Mouse (Mus musculus): ENCODE results near the gene Rere. TPM values are rescaled to one million over a fixed set of nuclear protein-coding genes. Genes with fewer than 3 reads are reported as not detected.

Gene Rere
- total RNA-seq, 1 experiment, result 21.7 TPM

GRCm38 (mm10) chr4:150566193-150566592, 284.7 kb downstream of the Rere start:
- TF ChIP-seq ZC3H11A (IDR thresholded peaks at IDR 0.05; ENCODE audit: borderline replicate concordance, low read depth, low read length), result no peak
- no peak for TF ChIP-seq CHD2 (IDR thresholded peaks at IDR 0.05; ENCODE audit: low read depth, low read length)
- in situ Hi-C loops (cut with MboI; ENCODE audit: low sequenced_read_pairs in 2 of 2, unreplicated experiment in 2 of 2), result no loop called here
- no peak overlapping the region for H3K27ac ChIP-seq (ENCODE audit: insufficient read depth, low read depth, low read length, poor library complexity, severe bottlenecking)
- H3K4me3 ChIP-seq (ENCODE audit: insufficient read depth in 1 of 2, low read depth in 1 of 2, low read length in 2 of 2, poor library complexity in 1 of 2, severe bottlenecking in 1 of 2), result no peak overlapping the region
- H3K4me1 ChIP-seq (ENCODE audit: control insufficient read depth in 2 of 2, insufficient read depth in 2 of 2, low read length in 2 of 2, poor library complexity in 1 of 2), result peaks cover 2 to 11% of the 10 kb centered on the region in 2 experiments; a peak in 2 of 4 replicates
- no peaks in the 10 kb centered on the region for H3K9me3 ChIP-seq (ENCODE audit: control insufficient read depth, insufficient read depth, low read depth, low read length)
- H3K9ac ChIP-seq (ENCODE audit: insufficient read depth, low read depth, low read length, poor library complexity, severe bottlenecking), result no peak overlapping the region
- DNase-seq (ENCODE audit: low read depth, low spot score), result no peak
- H3K36me3 ChIP-seq (ENCODE audit: control insufficient read depth, insufficient read depth, low read length, poor library complexity, severe bottlenecking), result peaks cover 2% of the 10 kb centered on the region; the same call in 1 of the 2 replicates

GRCm38 (mm10) chr4:150568318-150569134, 287.1 kb downstream of the Rere start:
- DNase-seq (ENCODE audit: low read depth, low spot score), result no peak
- no peak for TF ChIP-seq HCFC1 (IDR thresholded peaks at IDR 0.05; ENCODE audit: borderline replicate concordance, insufficient read depth, low read length)
- no peak for TF ChIP-seq ZC3H11A (IDR thresholded peaks at IDR 0.05; ENCODE audit: borderline replicate concordance, low read depth, low read length)
- no peak for TF ChIP-seq MAFK (IDR thresholded peaks at IDR 0.05; ENCODE audit: insufficient read depth, low read depth, low read length)
- TF ChIP-seq ZNF384 (IDR thresholded peaks at IDR 0.05; ENCODE audit: low read depth, low read length), result no peak
- no peak for TF ChIP-seq CHD2 (IDR thresholded peaks at IDR 0.05; ENCODE audit: low read depth, low read length)
- H3K27ac ChIP-seq (ENCODE audit: insufficient read depth, low read depth, low read length, poor library complexity, severe bottlenecking), result no peak overlapping the region
- peak overlapping the region; percentile 74 to 76 for H3K4me3 ChIP-seq (ENCODE audit: insufficient read depth in 1 of 2, low read depth in 1 of 2, low read length in 2 of 2, poor library complexity in 1 of 2, severe bottlenecking in 1 of 2)
- H3K9ac ChIP-seq (ENCODE audit: insufficient read depth, low read depth, low read length, poor library complexity, severe bottlenecking), result peak overlapping the region; percentile 76
- in situ Hi-C loops (cut with MboI; ENCODE audit: low sequenced_read_pairs in 2 of 2, unreplicated experiment in 2 of 2), result no loop called here
- peaks cover 2 to 7% of the 10 kb centered on the region in 2 experiments; a peak in 2 of 4 replicates for H3K4me1 ChIP-seq (ENCODE audit: control insufficient read depth in 2 of 2, insufficient read depth in 2 of 2, low read length in 2 of 2, poor library complexity in 1 of 2)
- H3K36me3 ChIP-seq (ENCODE audit: control insufficient read depth, insufficient read depth, low read length, poor library complexity, severe bottlenecking), result peaks cover 2% of the 10 kb centered on the region; the same call in 1 of the 2 replicates
- H3K9me3 ChIP-seq (ENCODE audit: control insufficient read depth, insufficient read depth, low read depth, low read length), result no peaks in the 10 kb centered on the region

GRCm38 (mm10) chr4:150569135-150569833, 287.8 kb downstream of the Rere start:
- H3K27ac ChIP-seq (ENCODE audit: insufficient read depth, low read depth, low read length, poor library complexity, severe bottlenecking), result no peak overlapping the region
- peak overlapping the region; percentile 76 for H3K9ac ChIP-seq (ENCODE audit: insufficient read depth, low read depth, low read length, poor library complexity, severe bottlenecking)
- TF ChIP-seq HCFC1 (IDR thresholded peaks at IDR 0.05; ENCODE audit: borderline replicate concordance, insufficient read depth, low read length) (no peak), ZC3H11A (IDR thresholded peaks at IDR 0.05; ENCODE audit: borderline replicate concordance, low read depth, low read length) (no peak), ZNF384 (IDR thresholded peaks at IDR 0.05; ENCODE audit: low read depth, low read length) (no peak), CHD2 (IDR thresholded peaks at IDR 0.05; ENCODE audit: low read depth, low read length) (no peak), MAFK (IDR thresholded peaks at IDR 0.05; ENCODE audit: insufficient read depth, low read depth, low read length) (no peak)
- peaks cover 2% of the 10 kb centered on the region; the same call in 1 of the 2 replicates for H3K36me3 ChIP-seq (ENCODE audit: control insufficient read depth, insufficient read depth, low read length, poor library complexity, severe bottlenecking)
- DNase-seq (ENCODE audit: low read depth, low spot score), result no peak
- in situ Hi-C loops (cut with MboI; ENCODE audit: low sequenced_read_pairs in 2 of 2, unreplicated experiment in 2 of 2), result no loop called here
- no peaks in the 10 kb centered on the region for H3K9me3 ChIP-seq (ENCODE audit: control insufficient read depth, insufficient read depth, low read depth, low read length)
- H3K4me1 ChIP-seq (ENCODE audit: control insufficient read depth in 2 of 2, insufficient read depth in 2 of 2, low read length in 2 of 2, poor library complexity in 1 of 2), result peaks cover 2 to 7% of the 10 kb centered on the region in 2 experiments; a peak in 2 of 4 replicates
- peak overlapping the region; percentile 76 to 84 for H3K4me3 ChIP-seq (ENCODE audit: insufficient read depth in 1 of 2, low read depth in 1 of 2, low read length in 2 of 2, poor library complexity in 1 of 2, severe bottlenecking in 1 of 2)

GRCm38 (mm10) chr4:150569834-150570571, 288.6 kb downstream of the Rere start:
- Histone ChIP-seq H3K9me3 (ENCODE audit: control insufficient read depth, insufficient read depth, low read depth, low read length) (no peaks in the 10 kb centered on the region), H3K4me3 (ENCODE audit: insufficient read depth in 1 of 2, low read depth in 1 of 2, low read length in 2 of 2, poor library complexity in 1 of 2, severe bottlenecking in 1 of 2) (peak overlapping the region; percentile 76 to 84), H3K36me3 (ENCODE audit: control insufficient read depth, insufficient read depth, low read length, poor library complexity, severe bottlenecking) (peaks cover 2% of the 10 kb centered on the region; the same call in 1 of the 2 replicates), H3K9ac (ENCODE audit: insufficient read depth, low read depth, low read length, poor library complexity, severe bottlenecking) (peak overlapping the region; percentile 76), H3K4me1 (ENCODE audit: control insufficient read depth in 2 of 2, insufficient read depth in 2 of 2, low read length in 2 of 2, poor library complexity in 1 of 2) (peaks cover 2 to 7% of the 10 kb centered on the region in 2 experiments; a peak in 2 of 4 replicates), H3K27ac (ENCODE audit: insufficient read depth, low read depth, low read length, poor library complexity, severe bottlenecking) (no peak overlapping the region)
- TF ChIP-seq CHD2 (IDR thresholded peaks at IDR 0.05; ENCODE audit: low read depth, low read length) (no peak), MAFK (IDR thresholded peaks at IDR 0.05; ENCODE audit: insufficient read depth, low read depth, low read length) (no peak), ZC3H11A (IDR thresholded peaks at IDR 0.05; ENCODE audit: borderline replicate concordance, low read depth, low read length) (no peak), ZNF384 (IDR thresholded peaks at IDR 0.05; ENCODE audit: low read depth, low read length) (no peak), HCFC1 (IDR thresholded peaks at IDR 0.05; ENCODE audit: borderline replicate concordance, insufficient read depth, low read length) (no peak)
- no peak for DNase-seq (ENCODE audit: low read depth, low spot score)
- in situ Hi-C loops (cut with MboI; ENCODE audit: low sequenced_read_pairs in 2 of 2, unreplicated experiment in 2 of 2), result no loop called here
